Mouse (Mus musculus): ENCODE results near the gene 4933417A18Rik.

DNA sequence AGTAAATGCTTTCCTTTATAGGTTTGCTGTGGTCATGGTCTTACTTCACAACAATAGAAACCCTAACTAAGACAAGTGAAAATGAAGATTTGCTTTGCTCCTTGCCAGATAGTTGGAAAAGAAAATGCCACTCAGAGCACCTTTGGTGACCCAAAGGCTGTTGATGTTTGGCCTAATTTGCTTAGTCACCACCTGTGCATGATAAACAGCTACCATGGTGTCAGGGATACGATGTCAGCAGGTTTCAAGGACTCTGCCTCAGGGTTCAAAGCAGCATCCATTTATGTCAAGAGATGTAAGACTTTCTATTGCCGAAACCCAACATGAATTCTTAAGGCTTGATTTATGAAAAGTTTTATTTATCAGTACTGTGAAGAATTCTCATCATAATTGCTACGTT lies 53.2 kb downstream of the 4933417A18Rik start:
- no peak for TF ChIP-seq CTCF (IDR thresholded peaks at IDR 0.05; ENCODE audit: borderline replicate concordance, insufficient read depth, low read length)
- no peak for TF ChIP-seq POLR2A (IDR thresholded peaks at IDR 0.05; ENCODE audit: low read depth, low read length)

Data from embryonic fibroblast, embryonic 13.5 days (primary cell).